Mouse (Mus musculus) heart, embryonic 10.5 days (tissue): ENCODE measurements at regions not wholly inside any gene's neighbourhood (a gene's known extent, or its start where the extent isn't known, plus 50 kb on each side); places are given as distances from the start of the nearest gene placed in this dataset.

Source experiments
- DNase-seq: peaks from one replicate; pipeline ENCODE4 v3.0.0-alpha.2; 2017; ENCODE audit warnings: low spot score
- H3K27ac ChIP-seq: fragments of 300-500 bp; sonication (generic); 2 replicates; pipeline ENCODE4 v1.5.1; 2016; ENCODE audit warnings: mild to moderate bottlenecking
- H3K27me3 ChIP-seq: fragments of 300-500 bp; sonication (generic); 2 replicates; pipeline ENCODE4 v1.6.1; 2016; ENCODE audit warnings: mild to moderate bottlenecking; ENCODE audit not compliant: poor library complexity, insufficient read depth, severe bottlenecking
- H3K36me3 ChIP-seq: fragments of 300-500 bp; sonication (generic); 2 replicates; pipeline ENCODE4 v1.6.1; 2016; ENCODE audit warnings: mild to moderate bottlenecking, moderate library complexity
- H3K4me1 ChIP-seq: fragments of 300-500 bp; sonication (generic); 2 replicates; pipeline ENCODE4 v1.6.1; 2016; ENCODE audit warnings: mild to moderate bottlenecking
- H3K4me3 ChIP-seq: fragments of 300-500 bp; sonication (generic); 2 replicates; pipeline ENCODE4 v1.5.1; 2016; ENCODE audit warnings: mild to moderate bottlenecking, moderate library complexity
- H3K9me3 ChIP-seq: fragments of 300-500 bp; sonication (generic); 2 replicates; pipeline ENCODE4 v1.6.1; 2016; ENCODE audit warnings: mild to moderate bottlenecking, moderate library complexity
- WGBS: fragments of 180-500 bp; shearing (Covaris S2); methylation state at CpG from one replicate; pipeline ENCODE4 v1.1.7; 2016; 5-methylcytosine and 5-hydroxymethylcytosine counted together

DNA sequence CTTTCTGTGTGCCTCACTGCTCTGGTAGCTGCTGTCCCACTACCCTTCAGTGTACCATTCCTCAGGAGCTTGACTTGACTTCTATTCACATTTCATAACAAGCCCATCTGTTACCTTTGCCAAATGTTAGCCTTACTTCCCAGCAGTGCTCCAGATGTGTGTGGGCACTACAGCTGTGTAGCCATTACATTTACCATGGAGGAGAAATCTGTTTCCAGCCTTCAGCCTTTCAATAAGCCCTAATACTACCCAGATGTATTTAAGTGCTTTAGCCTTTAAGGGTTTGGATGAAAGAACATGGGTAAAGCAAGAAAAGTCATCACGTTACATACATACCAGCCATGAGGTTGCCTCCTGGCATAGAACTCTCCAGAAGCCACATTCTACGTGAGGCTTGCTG is 1068.0 kb downstream of the Ttll7 start:
- H3K4me3 ChIP-seq: no peak overlapping the region
- 85% methylated on average over 2 of the region's 2 CpGs for WGBS
- no peaks in the 10 kb centered on the region for H3K4me1 ChIP-seq
- no peak for DNase-seq
- H3K9me3 ChIP-seq: no peaks in the 10 kb centered on the region
- H3K27me3 ChIP-seq: no peaks in the 10 kb centered on the region
- H3K27ac ChIP-seq: no peak overlapping the region
- H3K36me3 ChIP-seq: no peaks in the 10 kb centered on the region

DNA sequence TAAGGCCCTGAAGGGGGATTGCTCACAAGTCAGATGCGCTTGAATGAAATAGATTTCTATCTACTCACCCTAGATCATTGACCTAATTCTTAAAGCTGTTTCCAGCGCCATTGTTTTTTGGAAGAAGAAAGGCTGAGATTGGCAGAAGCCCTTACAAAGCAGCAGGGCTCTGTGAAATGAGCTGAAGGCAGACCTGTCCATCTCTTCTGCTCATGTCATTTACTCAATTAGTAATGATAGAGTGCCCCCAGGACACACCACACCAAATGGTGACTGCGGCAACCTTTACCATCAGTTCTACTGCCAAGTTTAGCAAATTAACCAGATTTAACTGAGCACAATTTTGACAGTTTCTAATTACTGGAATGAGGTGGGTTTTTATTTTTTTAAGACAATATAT is 1067.5 kb downstream of the Ttll7 start:
- Histone ChIP-seq H3K4me1 (no peaks in the 10 kb centered on the region), H3K36me3 (no peaks in the 10 kb centered on the region), H3K27ac (no peak overlapping the region), H3K9me3 (no peaks in the 10 kb centered on the region), H3K4me3 (no peak overlapping the region), H3K27me3 (no peaks in the 10 kb centered on the region)
- DNase-seq: no peak
- 88% methylated on average over 3 of the region's 3 CpGs for WGBS

DNA sequence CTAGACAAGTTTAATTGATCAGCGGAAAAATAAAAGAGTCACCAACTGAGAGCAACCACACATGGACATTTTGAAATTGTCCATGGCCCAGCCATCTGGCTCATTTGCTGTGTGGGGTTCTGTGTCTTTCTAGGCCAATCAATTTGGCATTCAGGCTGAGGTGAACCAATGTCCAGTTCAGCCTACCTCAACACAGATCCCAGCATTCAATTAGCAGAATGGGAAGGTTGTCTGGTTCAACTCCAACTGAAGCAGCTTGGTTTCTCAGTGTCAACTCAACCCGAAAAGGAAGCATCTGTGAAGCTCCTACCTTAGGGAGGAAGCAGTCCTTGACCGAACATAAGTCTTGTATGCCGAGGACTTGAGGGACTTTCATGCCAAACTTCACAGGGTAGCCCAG is 1067.0 kb downstream of the Ttll7 start:
- no peaks in the 10 kb centered on the region for H3K27me3 ChIP-seq
- 86% methylated on average over 4 of the region's 4 CpGs for WGBS
- H3K9me3 ChIP-seq: no peaks in the 10 kb centered on the region
- DNase-seq: no peak
- H3K36me3 ChIP-seq: no peaks in the 10 kb centered on the region
- H3K4me3 ChIP-seq: no peak overlapping the region
- no peaks in the 10 kb centered on the region for H3K4me1 ChIP-seq
- H3K27ac ChIP-seq: no peak overlapping the region

DNA sequence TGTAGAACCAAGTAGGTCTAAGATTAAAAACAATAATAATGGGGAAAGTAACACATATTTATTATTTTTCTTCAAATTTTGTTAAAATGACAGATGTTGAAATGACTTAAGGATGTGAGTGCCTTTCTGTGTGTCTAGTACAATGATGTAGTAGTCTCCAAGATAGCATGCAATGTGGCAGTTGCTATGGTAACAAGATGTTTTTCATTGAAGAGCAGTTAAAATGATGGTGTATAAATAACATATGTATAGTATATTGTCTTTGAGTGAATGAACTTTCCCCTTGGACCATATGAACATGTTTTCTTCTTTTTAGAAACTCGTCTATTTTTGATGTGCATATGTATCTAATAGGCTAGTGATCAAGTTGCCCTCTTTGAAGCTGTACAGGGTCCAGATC is 1044.6 kb downstream of the Ttll7 start:
- Histone ChIP-seq H3K4me1 (no peaks in the 10 kb centered on the region), H3K4me3 (no peak overlapping the region), H3K27ac (no peak overlapping the region), H3K36me3 (no peaks in the 10 kb centered on the region), H3K27me3 (no peaks in the 10 kb centered on the region), H3K9me3 (no peaks in the 10 kb centered on the region)
- 59% methylated on average over 1 of the region's 1 CpGs for WGBS
- DNase-seq: no peak

DNA sequence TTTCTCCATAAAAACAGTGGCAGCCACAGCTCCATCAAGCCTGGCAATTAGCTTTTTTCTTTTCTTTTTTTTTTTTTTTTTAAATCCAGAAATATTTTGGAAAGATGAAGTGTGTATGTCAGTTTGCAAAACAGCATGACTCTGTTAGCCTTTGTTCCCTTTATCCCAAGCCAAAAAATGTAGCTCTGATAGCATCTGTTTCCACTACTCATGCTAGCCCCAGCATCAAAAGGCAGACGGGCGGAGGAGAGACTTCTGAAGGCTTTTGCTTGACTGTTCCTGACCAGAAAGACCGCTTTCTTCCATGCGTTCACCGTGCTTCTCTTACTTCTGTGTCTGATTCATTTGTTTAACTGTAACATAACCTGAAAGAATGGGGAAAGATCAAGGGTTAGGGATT is 1039.5 kb downstream of the Ttll7 start:
- Histone ChIP-seq H3K27ac (no peak overlapping the region), H3K9me3 (no peaks in the 10 kb centered on the region), H3K4me3 (no peak overlapping the region), H3K27me3 (no peaks in the 10 kb centered on the region), H3K36me3 (no peaks in the 10 kb centered on the region), H3K4me1 (no peaks in the 10 kb centered on the region)
- 75% methylated on average over 5 of the region's 5 CpGs for WGBS
- DNase-seq: no peak

DNA sequence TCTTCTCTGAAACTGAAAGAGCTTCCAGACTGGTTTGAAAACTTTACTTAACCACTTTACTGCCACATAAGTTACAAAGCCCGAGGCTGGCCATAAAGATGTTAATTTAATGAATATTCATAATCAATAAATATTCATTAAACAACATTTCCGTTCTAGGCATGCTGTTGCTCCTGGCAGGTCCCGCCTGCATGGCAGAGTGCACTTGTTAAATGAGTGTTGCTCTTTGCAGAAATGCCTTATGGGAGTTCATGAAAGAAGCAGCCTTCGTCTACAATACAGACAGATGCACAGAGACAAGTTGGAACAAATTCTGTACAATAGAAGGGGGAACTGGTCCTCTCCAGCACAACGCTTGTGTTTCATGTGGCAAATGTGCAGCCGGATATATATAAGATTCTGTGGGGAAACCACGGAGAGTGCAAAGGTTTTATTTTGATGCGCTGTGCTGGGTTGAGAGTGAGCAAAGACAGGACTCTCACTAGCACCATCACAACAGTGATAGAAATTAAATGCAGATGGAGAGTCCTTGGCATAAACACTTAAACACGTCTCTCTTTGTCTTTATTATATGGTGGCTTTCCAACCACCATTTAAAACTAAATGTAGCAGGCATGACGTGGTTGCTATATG is 1034.2 kb downstream of the Ttll7 start:
- Histone ChIP-seq H3K9me3 (no peaks in the 10 kb centered on the region), H3K27me3 (no peaks in the 10 kb centered on the region), H3K4me1 (no peaks in the 10 kb centered on the region), H3K4me3 (no peak overlapping the region), H3K36me3 (no peaks in the 10 kb centered on the region), H3K27ac (no peak overlapping the region)
- 81% methylated on average over 10 of the region's 10 CpGs for WGBS
- DNase-seq: no peak

DNA sequence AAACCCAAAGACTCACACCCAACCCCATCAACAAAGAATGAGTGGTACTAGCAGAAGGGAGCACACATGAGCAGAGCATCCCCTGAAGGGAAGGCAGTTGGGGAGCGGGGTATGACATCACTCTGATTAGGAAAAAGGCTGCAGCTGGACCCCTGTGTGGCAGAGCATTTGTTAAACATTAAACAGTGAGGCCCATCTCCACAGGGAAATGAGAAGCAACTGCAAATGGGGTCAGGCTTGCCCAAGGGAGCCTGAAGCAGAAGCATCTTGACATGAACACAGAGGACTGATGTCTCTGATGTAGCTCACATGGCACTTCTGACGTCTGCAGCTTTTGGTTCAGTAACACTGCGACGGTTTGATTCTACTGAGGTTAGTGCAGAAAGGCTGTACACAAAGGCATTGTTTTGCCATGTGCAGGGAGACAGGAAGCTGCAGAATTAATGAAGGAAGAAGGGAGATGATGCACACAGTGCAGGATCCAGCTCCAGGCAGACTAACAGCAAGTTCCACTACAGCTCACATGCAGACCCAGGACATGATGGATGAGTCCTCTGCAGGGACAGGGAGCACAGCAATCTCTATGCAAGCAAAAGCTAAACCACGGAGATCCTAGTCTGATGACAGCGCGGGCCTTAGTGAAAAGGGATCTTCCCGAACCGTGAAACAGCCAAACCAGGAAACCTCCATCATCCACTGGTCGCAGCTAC is 1030.9 kb downstream of the Ttll7 start:
- WGBS: 69% methylated on average over 10 of the region's 10 CpGs

DNA sequence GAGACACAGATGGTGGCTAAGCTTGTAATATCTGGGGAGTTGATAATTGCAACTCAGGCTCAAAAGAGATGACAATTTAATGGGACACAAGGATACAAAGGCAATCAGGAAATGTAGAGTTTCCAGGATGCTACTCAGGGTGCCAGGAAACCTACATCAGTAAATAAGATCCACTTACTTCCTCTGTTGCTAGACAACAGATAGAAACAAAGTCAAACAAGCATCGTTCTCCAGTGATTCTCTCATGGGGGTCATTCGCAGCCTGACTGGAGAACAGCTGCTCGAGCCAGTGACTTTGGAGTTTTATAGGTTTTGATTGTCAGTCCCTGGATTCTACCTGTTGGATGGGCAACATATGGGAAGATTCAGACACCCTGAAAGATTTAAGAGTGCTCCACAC is 1026.5 kb downstream of the Ttll7 start:
- no peak for DNase-seq
- no peak overlapping the region for H3K27ac ChIP-seq
- H3K4me1 ChIP-seq: no peaks in the 10 kb centered on the region
- H3K36me3 ChIP-seq: no peaks in the 10 kb centered on the region
- WGBS: 53% methylated on average over 3 of the region's 3 CpGs
- H3K4me3 ChIP-seq: no peak overlapping the region
- no peaks in the 10 kb centered on the region for H3K9me3 ChIP-seq
- H3K27me3 ChIP-seq: no peaks in the 10 kb centered on the region

More for the DNA sequence above, 1030.9 kb downstream of the Ttll7 start:
- H3K36me3 ChIP-seq: no peaks in the 10 kb centered on the region
- H3K4me3 ChIP-seq: no peak overlapping the region
- DNase-seq: no peak
- H3K4me1 ChIP-seq: no peaks in the 10 kb centered on the region
- H3K27ac ChIP-seq: no peak overlapping the region
- H3K27me3 ChIP-seq: no peaks in the 10 kb centered on the region
- no peaks in the 10 kb centered on the region for H3K9me3 ChIP-seq

DNA sequence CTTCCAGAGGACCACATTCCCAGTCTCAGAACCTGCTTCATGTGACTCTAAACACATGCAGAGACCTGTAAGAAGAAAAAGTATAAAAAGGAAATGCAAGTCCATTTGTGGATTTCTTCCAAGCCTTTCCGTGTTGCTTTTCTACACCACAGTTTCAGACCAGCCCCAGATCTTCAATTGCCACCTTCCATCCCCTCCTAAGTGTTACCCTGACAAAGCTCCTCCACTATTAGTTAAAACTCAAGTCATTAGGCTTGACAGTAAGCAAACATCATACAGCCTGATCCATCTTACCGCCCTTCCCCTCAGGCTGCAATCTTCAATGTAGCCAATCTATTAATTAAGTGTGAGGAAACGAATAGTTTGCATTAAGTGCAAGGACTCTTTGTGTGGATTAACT is 1016.1 kb downstream of the Ttll7 start:
- Histone ChIP-seq H3K27me3 (no peaks in the 10 kb centered on the region), H3K9me3 (no peaks in the 10 kb centered on the region), H3K4me3 (no peak overlapping the region), H3K27ac (no peak overlapping the region), H3K36me3 (no peaks in the 10 kb centered on the region), H3K4me1 (no peaks in the 10 kb centered on the region)
- no peak for DNase-seq
- WGBS: 66% methylated on average over 3 of the region's 3 CpGs

DNA sequence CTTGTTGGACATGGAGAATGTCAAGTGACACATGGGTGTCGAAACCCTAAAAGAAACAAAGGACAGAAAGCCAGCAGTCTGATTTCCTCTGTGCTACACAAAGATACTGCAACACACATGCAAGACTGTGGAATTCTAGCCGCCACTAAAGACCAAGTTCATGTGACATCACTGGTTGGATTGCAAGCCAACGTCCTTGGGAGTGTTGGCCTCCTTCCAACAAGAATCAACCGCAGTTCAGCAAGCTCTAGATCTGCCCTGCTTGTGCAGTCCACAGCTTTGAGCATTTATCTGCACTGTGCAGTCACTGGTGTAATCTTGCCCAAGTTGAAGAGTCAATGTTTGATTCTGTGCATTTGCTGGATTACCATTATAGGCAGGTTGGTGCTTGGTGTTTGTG is 1001.2 kb downstream of the Ttll7 start:
- no peak overlapping the region for H3K27ac ChIP-seq
- WGBS: 55% methylated on average over 4 of the region's 4 CpGs
- no peak for DNase-seq
- no peaks in the 10 kb centered on the region for H3K36me3 ChIP-seq
- no peaks in the 10 kb centered on the region for H3K27me3 ChIP-seq
- no peaks in the 10 kb centered on the region for H3K4me1 ChIP-seq
- H3K4me3 ChIP-seq: no peak overlapping the region
- H3K9me3 ChIP-seq: no peaks in the 10 kb centered on the region

DNA sequence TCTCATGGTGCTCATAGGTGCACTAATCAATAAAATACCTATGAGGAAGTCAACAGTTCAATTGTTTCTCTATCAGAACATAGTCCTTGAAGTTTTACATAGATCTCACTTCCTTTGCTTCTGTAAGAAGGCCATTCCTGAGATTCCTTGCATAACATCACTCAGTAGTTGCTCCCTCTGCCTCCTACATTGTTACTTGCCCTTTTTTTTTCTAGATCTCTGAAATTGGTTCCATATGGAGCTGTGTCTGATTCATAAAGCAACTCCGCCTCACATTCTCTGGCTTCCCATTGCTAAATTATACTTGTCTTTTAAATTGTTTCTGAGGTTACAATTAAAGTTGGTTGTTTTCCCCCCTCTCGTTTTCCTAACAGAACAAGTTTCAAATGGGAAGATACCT is 1000.7 kb downstream of the Ttll7 start:
- H3K27me3 ChIP-seq: no peaks in the 10 kb centered on the region
- no peaks in the 10 kb centered on the region for H3K9me3 ChIP-seq
- 87% methylated on average over 2 of the region's 2 CpGs for WGBS
- no peak for DNase-seq
- no peak overlapping the region for H3K4me3 ChIP-seq
- H3K36me3 ChIP-seq: no peaks in the 10 kb centered on the region
- no peaks in the 10 kb centered on the region for H3K4me1 ChIP-seq
- no peak overlapping the region for H3K27ac ChIP-seq

DNA sequence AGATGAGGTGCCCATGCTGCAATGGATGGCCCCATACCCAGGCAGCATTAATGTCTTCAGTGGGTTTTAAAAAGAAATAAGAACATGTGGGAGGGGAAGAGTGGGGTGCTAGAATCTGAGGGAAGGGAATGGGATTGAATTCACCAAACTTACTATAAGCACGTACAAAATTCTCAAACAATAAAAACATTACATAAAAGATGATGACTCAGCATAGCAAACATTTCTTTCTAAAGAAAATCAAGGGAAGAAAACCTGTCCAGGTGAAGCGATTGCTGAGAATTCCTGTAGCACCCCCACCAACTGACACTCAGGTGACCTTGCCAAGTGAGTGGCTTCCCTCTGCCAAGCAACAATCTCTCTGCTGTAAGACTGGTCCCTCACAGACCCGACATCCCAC is 989.2 kb downstream of the Ttll7 start:
- no peak for DNase-seq
- H3K36me3 ChIP-seq: no peaks in the 10 kb centered on the region
- no peak overlapping the region for H3K4me3 ChIP-seq
- H3K27ac ChIP-seq: no peak overlapping the region
- no peaks in the 10 kb centered on the region for H3K4me1 ChIP-seq
- no peaks in the 10 kb centered on the region for H3K27me3 ChIP-seq
- 70% methylated on average over 3 of the region's 3 CpGs for WGBS
- H3K9me3 ChIP-seq: no peaks in the 10 kb centered on the region

DNA sequence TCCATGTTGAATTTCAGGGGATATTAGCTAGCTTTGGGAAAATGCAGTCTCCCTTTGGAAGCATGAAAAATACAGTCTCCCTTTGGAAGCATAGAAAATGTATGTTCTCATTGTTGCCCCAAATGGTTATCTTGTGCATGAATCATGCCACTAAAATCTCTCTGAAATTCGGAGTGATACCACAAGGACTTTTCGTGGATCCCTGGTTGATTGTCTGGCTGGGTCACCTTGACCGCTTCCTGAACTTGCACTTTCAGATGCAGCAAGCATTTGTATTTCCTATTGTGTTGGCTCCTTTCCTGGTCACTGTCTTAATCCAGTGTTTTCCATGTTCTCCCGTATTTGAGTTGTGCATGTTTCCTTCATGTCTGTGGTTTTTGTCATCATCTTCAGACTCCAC is 986.6 kb downstream of the Ttll7 start:
- DNase-seq: no peak
- H3K4me1 ChIP-seq: no peaks in the 10 kb centered on the region
- H3K36me3 ChIP-seq: no peaks in the 10 kb centered on the region
- no peaks in the 10 kb centered on the region for H3K27me3 ChIP-seq
- no peaks in the 10 kb centered on the region for H3K9me3 ChIP-seq
- 75% methylated on average over 4 of the region's 4 CpGs for WGBS
- H3K4me3 ChIP-seq: no peak overlapping the region
- H3K27ac ChIP-seq: no peak overlapping the region

DNA sequence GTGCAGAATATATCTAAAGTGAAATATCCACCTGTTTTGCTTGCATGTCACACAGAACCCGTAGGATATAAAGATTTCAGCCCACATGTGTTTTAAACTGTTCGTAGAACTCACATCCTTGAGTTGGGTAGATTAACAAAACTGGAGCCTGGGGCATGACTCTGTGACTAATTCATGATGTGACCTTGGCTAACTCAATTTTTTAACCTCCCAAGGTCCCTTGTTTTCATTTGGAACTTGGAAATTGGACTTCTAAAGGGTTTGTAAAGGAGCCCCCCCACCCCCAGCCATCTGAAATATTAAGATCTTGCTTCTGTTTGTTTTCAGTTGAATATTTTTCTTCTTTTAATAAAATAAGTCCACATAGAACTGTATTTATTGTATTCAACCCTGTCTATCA is 983.5 kb downstream of the Ttll7 start:
- Histone ChIP-seq H3K9me3 (no peaks in the 10 kb centered on the region), H3K4me1 (no peaks in the 10 kb centered on the region), H3K27ac (no peak overlapping the region), H3K36me3 (no peaks in the 10 kb centered on the region), H3K27me3 (no peaks in the 10 kb centered on the region), H3K4me3 (no peak overlapping the region)
- DNase-seq: no peak
- WGBS: 83% methylated on average over 2 of the region's 2 CpGs
